Mouse (Mus musculus) liver, embryonic 16.5 days (tissue): ENCODE measurements at regions not wholly inside any gene's neighbourhood (a gene's known extent, or its start where the extent isn't known, plus 50 kb on each side); places are given as distances from the start of the nearest gene placed in this dataset.

Source experiments
- ATAC-seq: fragments of 200-750 bp; cut with Nextera tagmentation; 2 replicates; pipeline ENCODE4 v1.8.0; 2017; ENCODE audit warnings: low read depth, mild to moderate bottlenecking, moderate number of reproducible peaks, moderate library complexity
- H3K27ac ChIP-seq: fragments of 300-500 bp; sonication (generic); 2 replicates; pipeline ENCODE4 v1.5.1; 2014; ENCODE audit warnings: mild to moderate bottlenecking, low read length
- H3K27me3 ChIP-seq: fragments of 300-500 bp; sonication (generic); 2 replicates; pipeline ENCODE4 v1.6.1; 2014; ENCODE audit warnings: low read depth, low read length, mixed read lengths; ENCODE audit not compliant: control insufficient read depth, insufficient read depth
- H3K36me3 ChIP-seq: fragments of 300-500 bp; sonication (generic); 2 replicates; pipeline ENCODE4 v1.6.1; 2014; ENCODE audit warnings: mild to moderate bottlenecking; ENCODE audit not compliant: control insufficient read depth, insufficient read depth
- H3K4me1 ChIP-seq: fragments of 300-500 bp; sonication (generic); 2 replicates; pipeline ENCODE4 v1.6.1; 2014; ENCODE audit warnings: low read depth, low read length, mixed read lengths; ENCODE audit not compliant: control insufficient read depth
- H3K4me2 ChIP-seq: fragments of 300-500 bp; sonication (generic); 2 replicates; pipeline ENCODE4 v1.6.1; 2014; ENCODE audit warnings: low read depth, low read length, mixed read lengths
- H3K4me3 ChIP-seq: fragments of 300-500 bp; sonication (generic); 2 replicates; pipeline ENCODE4 v1.5.1; 2014; ENCODE audit warnings: low read depth, mild to moderate bottlenecking, low read length
- H3K9ac ChIP-seq: fragments of 300-500 bp; sonication (generic); 2 replicates; pipeline ENCODE4 v1.6.1; 2014; ENCODE audit warnings: low read depth, low read length
- H3K9me3 ChIP-seq: fragments of 300-500 bp; sonication (generic); replicated peaks from 2 replicates; pipeline ENCODE4 v1.6.1; 2016; ENCODE audit warnings: low read length; ENCODE audit not compliant: control insufficient read depth
- WGBS: fragments of 180-500 bp; shearing (Covaris S2); extraction: QIAGEN DNeasy Blood & Tissue Kit; methylation state at CpG from one replicate; pipeline ENCODE4 v1.1.7; 2014; ENCODE audit not compliant: insufficient replicate concordance; 5-methylcytosine and 5-hydroxymethylcytosine counted together

GRCm38 (mm10) chr9:63838996-63839772 is 81.4 kb upstream of the Smad3 start:
- H3K36me3 ChIP-seq, result no peaks in the 10 kb centered on the region
- no peaks in the 10 kb centered on the region for H3K4me1 ChIP-seq
- 75% methylated on average over 14 of the region's 14 CpGs for WGBS
- no peaks in the 10 kb centered on the region for H3K27me3 ChIP-seq
- no peak overlapping the region for H3K4me3 ChIP-seq
- H3K9ac ChIP-seq, result no peak overlapping the region
- ATAC-seq, result no peak
- H3K9me3 ChIP-seq, result no peaks in the 10 kb centered on the region
- no peak overlapping the region for H3K4me2 ChIP-seq
- H3K27ac ChIP-seq, result no peak overlapping the region

- Histone ChIP-seq H3K4me1 (no peaks in the 10 kb centered on the region), H3K27ac (no peak overlapping the region), H3K4me2 (no peak overlapping the region), H3K27me3 (no peaks in the 10 kb centered on the region), H3K4me3 (no peak overlapping the region), H3K36me3 (no peaks in the 10 kb centered on the region), H3K9me3 (no peaks in the 10 kb centered on the region), H3K9ac (no peak overlapping the region)
- no peak for ATAC-seq
- 64% methylated on average over 6 of the region's 6 CpGs for WGBS
Measured at GRCm38 (mm10) chr9:63837552-63837951, 79.8 kb upstream of the Smad3 start.

GRCm38 (mm10) chr9:63836565-63837284 is 78.9 kb upstream of the Smad3 start:
- Histone ChIP-seq H3K36me3 (no peaks in the 10 kb centered on the region), H3K9ac (no peak overlapping the region)

DNA sequence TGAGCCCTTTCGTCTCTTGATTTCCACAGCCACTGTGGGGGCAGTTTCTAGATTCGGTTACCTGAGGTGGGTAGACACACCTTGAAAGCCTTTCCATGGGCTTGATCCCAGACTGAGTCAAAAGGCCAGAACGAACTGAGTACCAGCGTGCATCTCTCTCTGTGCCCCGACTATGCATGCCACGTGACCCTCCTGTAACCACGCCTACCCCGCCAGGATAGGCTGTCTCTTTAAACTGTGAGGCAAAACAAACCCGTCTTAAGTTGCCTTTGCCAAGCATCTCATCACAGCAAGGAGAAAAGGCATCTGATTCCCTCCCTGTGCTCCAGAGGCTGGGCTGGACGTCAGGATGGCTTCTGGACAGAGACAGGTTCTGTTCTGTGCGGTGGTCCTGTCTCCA is 78.2 kb upstream of the Smad3 start:
- Histone ChIP-seq H3K4me1 (no peaks in the 10 kb centered on the region), H3K27me3 (no peaks in the 10 kb centered on the region), H3K36me3 (no peaks in the 10 kb centered on the region), H3K9ac (no peak overlapping the region), H3K27ac (no peak overlapping the region), H3K4me2 (no peak overlapping the region), H3K9me3 (no peaks in the 10 kb centered on the region), H3K4me3 (no peak overlapping the region)
- no peak for ATAC-seq
- 48% methylated on average over 11 of the region's 11 CpGs for WGBS

More at GRCm38 (mm10) chr9:63836565-63837284, 78.9 kb upstream of the Smad3 start:
- WGBS, result 51% methylated on average over 5 of the region's 5 CpGs
- Histone ChIP-seq H3K4me1 (no peaks in the 10 kb centered on the region), H3K9me3 (no peaks in the 10 kb centered on the region), H3K27ac (no peak overlapping the region), H3K27me3 (no peaks in the 10 kb centered on the region), H3K4me2 (no peak overlapping the region), H3K4me3 (no peak overlapping the region)
- no peak for ATAC-seq

- H3K4me3 ChIP-seq, result no peak overlapping the region
- no peaks in the 10 kb centered on the region for H3K4me1 ChIP-seq
- 44% methylated on average over 3 of the region's 3 CpGs for WGBS
- H3K9ac ChIP-seq, result no peak overlapping the region
- no peaks in the 10 kb centered on the region for H3K9me3 ChIP-seq
- no peak overlapping the region for H3K27ac ChIP-seq
- no peaks in the 10 kb centered on the region for H3K27me3 ChIP-seq
- H3K4me2 ChIP-seq, result no peak overlapping the region
- no peak for ATAC-seq
- H3K36me3 ChIP-seq, result no peaks in the 10 kb centered on the region
Measured at GRCm38 (mm10) chr9:63834416-63834815, 76.6 kb upstream of the Smad3 start.

- no peak overlapping the region for H3K27ac ChIP-seq
- ATAC-seq, result no peak
- H3K4me1 ChIP-seq, result no peaks in the 10 kb centered on the region
- no peak overlapping the region for H3K4me2 ChIP-seq
- H3K9me3 ChIP-seq, result no peaks in the 10 kb centered on the region
- WGBS, result 73% methylated on average over 3 of the region's 3 CpGs
- H3K27me3 ChIP-seq, result no peaks in the 10 kb centered on the region
- no peak overlapping the region for H3K4me3 ChIP-seq
- no peak overlapping the region for H3K9ac ChIP-seq
- H3K36me3 ChIP-seq, result no peaks in the 10 kb centered on the region
Measured at GRCm38 (mm10) chr9:63818163-63818562, 60.4 kb upstream of the Smad3 start.

GRCm38 (mm10) chr9:63816540-63816939 is 58.7 kb upstream of the Smad3 start:
- no peak for ATAC-seq
- no peak overlapping the region for H3K9ac ChIP-seq
- H3K9me3 ChIP-seq, result no peaks in the 10 kb centered on the region
- H3K36me3 ChIP-seq, result no peaks in the 10 kb centered on the region
- no peak overlapping the region for H3K4me3 ChIP-seq
- no peaks in the 10 kb centered on the region; the same call in 1 of the 2 replicates for H3K27me3 ChIP-seq
- WGBS, result 47% methylated on average over 2 of the region's 2 CpGs
- H3K4me2 ChIP-seq, result no peak overlapping the region
- H3K4me1 ChIP-seq, result no peaks in the 10 kb centered on the region
- H3K27ac ChIP-seq, result no peak overlapping the region

GRCm38 (mm10) chr9:63809901-63810587 is 52.2 kb upstream of the Smad3 start:
- no peaks in the 10 kb centered on the region; the same call in 1 of the 2 replicates for H3K27me3 ChIP-seq
- WGBS, result 60% methylated on average over 3 of the region's 3 CpGs

More at GRCm38 (mm10) chr9:63809901-63810587, 52.2 kb upstream of the Smad3 start:
- Histone ChIP-seq H3K4me3 (no peak overlapping the region), H3K36me3 (no peaks in the 10 kb centered on the region), H3K4me1 (no peaks in the 10 kb centered on the region), H3K9ac (no peak overlapping the region), H3K4me2 (no peak overlapping the region), H3K9me3 (no peaks in the 10 kb centered on the region), H3K27ac (no peak overlapping the region)
- no peak for ATAC-seq
